Mouse (Mus musculus): ENCODE measurements at regions not wholly inside any gene's neighbourhood (a gene's known extent, or its start where the extent isn't known, plus 50 kb on each side); places are given as distances from the start of the nearest gene placed in this dataset.
"Not testable (repeated sequence)": the region's sequence is repeated elsewhere in the genome, so short reads cannot be mapped to it uniquely, and the experiment has no call there.

GRCm38 (mm10) chr9:25655767-25656513, 174.6 kb downstream of the Eepd1 start:
- DNase-seq: peak; percentile 21 to 51

- no peak for DNase-seq
These were observed 175.2 kb downstream of the Eepd1 start for GRCm38 (mm10) chr9:25656534-25656933.

- DNase-seq: no peak
These were observed 202.4 kb downstream of the Eepd1 start for GRCm38 (mm10) chr9:25683635-25684333.

- DNase-seq: peak; percentile 37 to 41
These were observed 212.3 kb downstream of the Eepd1 start for GRCm38 (mm10) chr9:25693632-25694031.

GRCm38 (mm10) chr9:25695018-25695417, 213.7 kb downstream of the Eepd1 start:
- no peak for DNase-seq

- DNase-seq: no peak
These were observed 232.3 kb downstream of the Eepd1 start for GRCm38 (mm10) chr9:25713636-25714035.

- no peak for DNase-seq
These were observed 262.8 kb downstream of the Eepd1 start for GRCm38 (mm10) chr9:25744162-25744561.

GRCm38 (mm10) chr9:25751138-25751537, 269.8 kb downstream of the Eepd1 start:
- DNase-seq: no peak

- DNase-seq: no peak
These were observed 292.6 kb downstream of the Eepd1 start for GRCm38 (mm10) chr9:25773899-25774298.

- no peak for DNase-seq
These were observed 301.3 kb downstream of the Eepd1 start for GRCm38 (mm10) chr9:25782631-25783030.

- DNase-seq: no peak
These were observed 314.0 kb downstream of the Eepd1 start for GRCm38 (mm10) chr9:25795142-25795910.

- no peak for DNase-seq
These were observed 328.2 kb downstream of the Eepd1 start for GRCm38 (mm10) chr9:25809562-25809961.

GRCm38 (mm10) chr9:25833295-25833694, 351.9 kb downstream of the Eepd1 start:
- DNase-seq: no peak

GRCm38 (mm10) chr9:25849914-25850313, 368.6 kb downstream of the Eepd1 start:
- not testable (repeated sequence) for DNase-seq

- not testable (repeated sequence) for DNase-seq
These were observed 369.3 kb downstream of the Eepd1 start for GRCm38 (mm10) chr9:25850608-25851007.

- DNase-seq: no peak
These were observed 373.2 kb downstream of the Eepd1 start for GRCm38 (mm10) chr9:25854545-25854944.

- DNase-seq: no peak
These were observed 388.9 kb downstream of the Eepd1 start for GRCm38 (mm10) chr9:25870260-25870659.

- no peak for DNase-seq
These were observed 415.1 kb downstream of the Eepd1 start for GRCm38 (mm10) chr9:25896333-25896905.
